Mouse (Mus musculus) left cerebral cortex, postnatal 4 days (tissue): ENCODE measurements around the gene Srsf9. TPM values are rescaled to one million over a fixed set of nuclear protein-coding genes. Genes with fewer than 3 reads are reported as not detected.
A peak's percentile ranks its signal among the peaks of the same experiment; 100 is the strongest.
"Not testable (repeated sequence)": the region's sequence is repeated elsewhere in the genome, so short reads cannot be mapped to it uniquely, and the experiment has no call there.

Experiments
- DNase-seq: peaks from one replicate; pipeline ENCODE4 v3.0.0-alpha.2; 2022
- intact Hi-C: fragments of 180-260 bp; cut with DNase I; formaldehyde crosslinking; loops from one replicate; pipeline ENCODE4 v1.15.1; 2025
- total RNA-seq, 2 experiments: library from RNA; stranded (reverse); gene quantifications; 2 replicates each; pipeline ENCODE4 v1.2.3; 2021

Srsf9 gene
- total RNA-seq, 2 experiments from 2014 or later: 58.7 to 59.4 TPM

DNA sequence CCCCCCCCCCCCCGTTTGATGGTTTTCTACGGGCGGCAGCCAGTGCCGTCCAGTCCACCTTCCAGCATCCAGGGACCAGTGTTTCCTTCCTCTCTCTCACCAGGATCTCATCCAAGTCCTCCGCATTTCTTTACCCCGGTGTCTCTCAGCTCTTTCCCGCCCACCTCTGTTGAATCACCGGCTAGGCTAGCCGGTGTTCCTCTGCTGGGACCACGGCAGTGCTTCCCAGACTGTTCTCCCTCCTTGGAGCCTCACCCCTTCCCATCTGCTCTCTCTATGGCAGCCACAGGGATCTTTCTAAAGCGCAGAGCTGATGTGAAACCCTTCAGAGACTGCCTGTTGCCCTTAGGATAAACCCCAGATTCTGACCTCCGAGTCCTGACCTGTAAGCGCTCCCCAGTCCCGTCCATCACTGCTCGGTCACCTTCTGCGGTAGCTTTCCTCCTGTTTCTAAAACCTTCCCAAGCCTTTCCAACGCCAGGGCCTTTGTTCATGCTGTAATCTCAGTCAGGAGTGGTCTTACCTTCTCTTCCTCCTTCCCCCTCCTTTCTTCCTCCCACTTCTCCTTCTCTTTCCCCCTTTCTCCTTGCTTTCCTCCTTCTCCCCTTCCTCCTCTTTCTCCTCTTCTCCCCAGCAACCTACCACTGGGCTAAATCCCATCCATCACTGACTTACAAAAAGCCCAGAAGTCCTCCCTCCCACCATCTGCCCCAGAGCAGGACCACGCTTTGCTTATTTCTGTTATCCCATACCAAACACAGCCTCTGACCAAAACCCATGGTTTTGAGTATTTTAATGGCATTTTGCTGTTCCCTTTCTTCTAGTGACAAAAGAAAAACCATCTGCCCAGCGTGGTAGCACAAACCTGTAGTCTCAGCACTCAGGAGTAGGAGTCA lies 36.1 kb downstream of the Srsf9 start:
- no peak for DNase-seq
- intact Hi-C loops: loop anchor here (5.0 kb wide), 1 partner anchor 79 kb away; no protein-coding TSS in a partner anchor

DNA sequence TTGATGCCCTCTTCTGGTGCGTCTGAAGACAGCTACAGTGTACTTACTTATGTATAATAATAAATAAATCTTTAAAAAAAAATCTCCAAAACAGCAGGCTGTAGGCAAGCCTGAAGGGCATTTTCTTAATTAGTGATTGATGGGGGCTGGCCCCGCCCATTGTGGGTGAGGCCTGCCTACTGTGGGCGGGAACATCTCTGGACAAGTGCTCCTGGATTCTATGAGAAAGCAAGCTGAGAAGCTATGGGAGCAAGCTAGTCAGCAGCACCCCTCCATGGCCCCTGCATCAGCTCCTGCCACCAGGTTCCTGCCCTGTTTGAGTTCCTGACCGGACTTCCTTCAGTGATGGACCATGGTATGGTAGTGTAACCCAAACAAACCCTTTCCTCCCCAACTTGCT lies 37.8 kb downstream of the Srsf9 start:
- intact Hi-C loops: loop anchor here (5.0 kb wide), 1 partner anchor 78 kb away; no protein-coding TSS in a partner anchor

DNA sequence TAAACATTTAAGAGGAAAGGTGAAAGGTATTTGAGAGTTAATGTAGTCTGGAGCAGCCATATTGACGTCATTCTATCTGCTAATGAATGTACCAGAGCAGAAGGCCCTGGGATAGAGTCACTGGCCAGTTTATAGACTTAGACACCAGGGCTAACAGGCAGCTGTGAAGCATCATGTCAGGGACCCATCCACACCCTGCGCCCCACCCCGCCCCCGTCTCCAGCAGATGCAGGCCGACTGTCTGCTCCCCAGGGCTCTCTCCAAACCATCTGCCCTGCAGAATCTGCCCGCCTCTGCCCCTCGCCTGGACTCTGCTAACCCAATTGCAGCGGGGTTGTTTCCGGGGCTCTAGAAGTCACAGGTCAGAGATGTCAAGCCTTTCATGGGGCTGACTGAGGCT lies 44.8 kb downstream of the Srsf9 start:
- peak; percentile 35 for DNase-seq
- intact Hi-C loops: no loop called here

More for the DNA sequence above, 37.8 kb downstream of the Srsf9 start:
- DNase-seq: no peak

DNA sequence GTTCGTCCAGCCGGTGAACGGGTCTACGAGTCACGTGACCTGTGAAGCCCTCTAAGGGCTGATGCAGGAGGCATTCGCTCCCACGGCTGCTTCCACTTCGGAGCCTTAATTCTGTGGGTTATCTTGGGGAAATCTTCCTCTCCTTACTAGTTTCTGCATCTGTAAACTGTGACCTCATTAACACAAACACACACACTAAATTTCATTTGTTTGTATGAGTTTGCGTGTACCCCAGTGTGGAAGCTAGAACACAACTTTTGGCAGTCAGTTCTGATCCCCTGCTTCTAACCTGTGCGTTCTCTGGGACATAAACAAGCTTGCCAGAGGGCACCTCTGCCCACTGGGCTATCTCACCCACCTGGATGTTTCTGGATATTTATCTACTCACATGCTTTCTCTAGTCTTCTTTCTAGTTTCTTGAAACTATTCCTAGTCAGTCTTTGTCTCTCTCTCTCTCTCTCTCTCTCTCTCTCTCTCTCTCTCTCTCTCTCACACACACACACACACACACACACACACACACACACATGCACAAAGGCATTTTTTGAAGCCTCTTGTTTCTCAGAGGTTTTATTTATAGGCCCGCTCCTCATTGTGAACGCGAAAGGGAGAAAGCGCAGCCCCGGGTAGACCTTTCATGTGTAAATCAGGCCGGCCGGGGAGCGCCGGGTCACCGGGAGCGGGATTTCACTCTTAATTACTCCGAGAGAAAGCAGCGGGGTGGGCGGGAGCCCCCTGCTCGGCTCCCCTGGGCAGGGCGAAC lies 46.6 kb downstream of the Srsf9 start:
- intact Hi-C loops: no loop called here
- DNase-seq: peak; percentile 13

DNA sequence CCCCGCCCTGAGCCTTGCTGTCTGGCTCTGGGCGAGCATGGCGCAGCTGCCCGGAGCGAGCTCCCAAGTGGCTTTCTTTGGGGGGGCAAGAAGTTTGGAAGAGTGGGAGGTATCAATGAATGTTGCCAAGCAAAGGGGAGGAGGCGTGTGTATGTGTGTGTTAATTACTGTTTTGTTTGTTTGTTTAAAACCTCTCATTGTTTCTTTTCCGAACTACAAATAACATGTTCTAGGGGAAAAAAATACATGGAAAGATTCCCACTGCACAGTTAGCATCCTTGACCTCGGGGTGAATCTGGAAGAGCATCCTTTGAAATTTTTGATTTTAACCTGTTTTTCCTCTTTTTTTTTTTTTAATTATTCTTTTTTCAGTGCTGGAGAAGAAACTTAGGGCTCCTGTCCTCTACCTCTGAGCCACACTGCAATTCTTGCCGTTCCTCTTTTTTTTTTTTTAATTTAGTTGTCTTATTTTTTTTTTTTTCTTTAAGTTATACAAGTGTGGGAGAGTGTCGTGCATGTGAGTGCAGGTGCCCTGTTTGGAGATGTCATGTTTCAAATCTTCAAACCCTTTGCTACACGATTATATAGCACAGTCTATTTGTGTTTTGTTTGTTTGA lies 47.3 kb downstream of the Srsf9 start:
- DNase-seq: no peak
- intact Hi-C loops: no loop called here

DNA sequence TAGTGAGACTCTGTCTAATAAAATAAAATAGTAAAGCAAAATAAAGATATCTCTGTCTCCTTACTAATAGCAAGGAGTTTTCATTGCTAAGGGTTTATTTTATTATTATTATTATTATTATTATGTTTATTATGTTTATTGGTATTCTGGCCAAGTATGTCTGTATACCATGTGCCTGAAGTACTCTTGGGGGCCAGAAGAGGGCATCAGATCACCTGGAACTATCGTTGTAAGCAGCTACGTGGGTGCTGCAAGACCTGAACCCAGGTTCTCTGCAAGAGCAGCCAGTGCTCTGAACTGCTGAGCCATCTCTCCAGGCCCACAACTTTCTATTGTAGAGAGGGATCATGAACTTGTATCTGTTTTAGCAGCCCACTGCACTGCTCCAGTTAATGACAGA lies 48.5 kb downstream of the Srsf9 start:
- intact Hi-C loops: no loop called here
- DNase-seq: no peak

DNA sequence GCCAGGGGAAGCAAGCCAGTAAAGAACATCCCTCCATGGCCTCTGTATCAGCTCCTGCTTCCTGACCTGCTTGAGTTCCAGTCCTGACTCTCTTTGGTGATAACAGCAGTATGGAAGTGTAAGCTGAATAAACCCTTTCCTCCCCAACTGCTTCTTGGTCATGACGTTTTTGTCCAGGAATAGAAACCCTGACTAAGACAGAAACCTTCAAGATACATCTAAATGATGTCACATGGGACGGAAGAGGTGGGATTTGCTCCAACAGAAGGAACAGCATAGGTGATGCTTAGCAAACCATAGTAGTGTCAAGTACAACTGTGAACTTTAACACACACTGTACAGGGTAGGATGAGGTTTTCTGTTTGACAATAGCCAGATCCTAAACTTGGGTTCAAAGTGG lies 51.9 kb downstream of the Srsf9 start:
- DNase-seq, intact Hi-C loops: not testable (repeated sequence)

Other genes starting within 250 kb of the Srsf9 start
- not detected for gene Gm10401, start 228.9 kb upstream of the Srsf9 start, total RNA-seq
- 1 to 10 TPM; 9.1 to 9.4 TPM for gene Acads, start 207.8 kb upstream of the Srsf9 start, total RNA-seq
- gene Unc119b, start 192.2 kb upstream of the Srsf9 start, total RNA-seq: 10 to 100 TPM; 22.4 to 25.6 TPM
- 10 to 100 TPM; 59.5 to 79.4 TPM for gene Mlec, start 169.0 kb upstream of the Srsf9 start, total RNA-seq
- gene Cabp1, start 132.8 kb upstream of the Srsf9 start, total RNA-seq: 10 to 100 TPM; 67.0 to 67.2 TPM
- 10 to 100 TPM; 27.4 to 31.8 TPM for gene Pop5, start 91.3 kb upstream of the Srsf9 start, total RNA-seq
- gene Rnf10, start 54.3 kb upstream of the Srsf9 start, total RNA-seq: 100 to 1,000 TPM; 262 to 280 TPM
- gene Coq5, start 47.5 kb upstream of the Srsf9 start, total RNA-seq: 10 to 100 TPM; 29.7 to 33.8 TPM
- 100 to 1,000 TPM; 678 to 766 TPM for gene Dynll1, start 26.2 kb upstream of the Srsf9 start, total RNA-seq
- gene Gatc, start 14.0 kb downstream of the Srsf9 start, total RNA-seq: 10 to 100 TPM; 29.6 to 29.7 TPM
- 10 to 100 TPM; 30.3 to 30.5 TPM for gene Triap1, start 14.0 kb downstream of the Srsf9 start, total RNA-seq
- gene Cox6a1, start 21.8 kb downstream of the Srsf9 start, total RNA-seq: 100 to 1,000 TPM; 489 to 518 TPM
- 100 to 1,000 TPM; 110 to 114 TPM for gene Msi1, start 102.4 kb downstream of the Srsf9 start, total RNA-seq
- not detected for gene Pla2g1b, start 139.1 kb downstream of the Srsf9 start, total RNA-seq
- 10 to 100 TPM; 28.4 to 31.5 TPM for gene Sirt4, start 157.5 kb downstream of the Srsf9 start, total RNA-seq
- gene Pxn, start 179.5 kb downstream of the Srsf9 start, total RNA-seq: 10 to 100 TPM; 23.9 to 24.7 TPM
- 100 to 1,000 TPM; 657 to 680 TPM for gene Rplp0, start 232.3 kb downstream of the Srsf9 start, total RNA-seq
- gene Gcn1l1, start 238.1 kb downstream of the Srsf9 start, total RNA-seq: 10 to 100 TPM; 85.8 to 87.0 TPM